Mouse (Mus musculus) A20 (cell line): ENCODE measurements at regions not wholly inside any gene's neighbourhood (a gene's known extent, or its start where the extent isn't known, plus 50 kb on each side); places are given as distances from the start of the nearest gene placed in this dataset.

Experiments
- DNase-seq: peaks from one replicate; pipeline ENCODE4 v3.0.0-alpha.2; 2011; ENCODE audit warnings: low read depth, low spot score

GRCm38 (mm10) chr10:50073185-50073980, 284.8 kb upstream of the Grik2 start:
- DNase-seq = peak; percentile 7

DNA sequence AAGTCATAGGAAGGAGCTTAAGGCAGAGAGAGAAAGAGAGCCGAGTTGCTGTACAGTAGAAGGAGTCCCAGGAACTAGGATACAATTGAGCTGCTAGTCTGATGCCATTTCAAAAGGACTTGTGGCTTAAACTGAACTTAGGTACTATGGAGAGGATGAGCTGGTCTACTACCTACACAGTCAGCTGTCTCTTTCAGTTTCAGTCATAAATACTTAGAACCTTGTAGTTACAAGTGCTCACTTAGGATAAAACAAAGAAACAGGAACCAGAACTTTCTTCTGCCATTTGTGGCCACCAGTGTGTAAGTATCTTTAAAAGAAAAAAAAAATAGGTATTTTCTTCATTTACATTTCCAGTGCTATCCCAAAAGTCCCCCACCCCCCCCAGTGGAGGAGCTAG, 283.3 kb upstream of the Grik2 start:
- peak; percentile 67 for DNase-seq

GRCm38 (mm10) chr10:50063392-50063791, 274.8 kb upstream of the Grik2 start:
- DNase-seq = no peak

GRCm38 (mm10) chr10:50062716-50063115, 274.1 kb upstream of the Grik2 start:
- DNase-seq = no peak
